Mouse (Mus musculus): Measurements from ENCODE around the gene Lax1. TPM values are rescaled to one million over a fixed set of nuclear protein-coding genes. Genes with fewer than 3 reads are reported as not detected.

Lax1 gene
- polyA plus RNA-seq, 1 experiment from 2014 or later = 0.25 TPM

- 71% methylated on average over 3 of the region's 3 CpGs for WGBS
Observed at GRCm38 (mm10) chr1:133718296-133718695, 28.4 kb upstream of the Lax1 start.

GRCm38 (mm10) chr1:133716464-133716863 lies 26.6 kb upstream of the Lax1 start:
- Histone ChIP-seq H3K9me3 (ENCODE audit: low read depth, low read length) (no peaks in the 10 kb centered on the region), H3K4me3 (ENCODE audit: low read depth, low read length) (no peak overlapping the region), H3K36me3 (ENCODE audit: insufficient read depth) (peaks cover 9% of the 10 kb centered on the region), H3K4me2 (no peak overlapping the region), H3K4me1 (ENCODE audit: insufficient read depth) (no peaks in the 10 kb centered on the region; the same call in 1 of the 2 replicates), H3K27me3 (ENCODE audit: insufficient read depth, low read length) (no peaks in the 10 kb centered on the region), H3K9ac (no peak overlapping the region), H3K27ac (ENCODE audit: low read depth) (no peak overlapping the region)
- DNase-seq (peak; percentile 67), ATAC-seq (ENCODE audit: insufficient read depth) (no peak)
- WGBS = 24% methylated on average over 7 of the region's 7 CpGs
- peak; percentile 70 for TF ChIP-seq CTCF (IDR thresholded peaks at IDR 0.05; ENCODE audit: low read depth)

More at GRCm38 (mm10) chr1:133718296-133718695, 28.4 kb upstream of the Lax1 start:
- no peak for TF ChIP-seq CTCF (IDR thresholded peaks at IDR 0.05; ENCODE audit: low read depth)
- Histone ChIP-seq H3K27me3 (ENCODE audit: insufficient read depth, low read length) (no peaks in the 10 kb centered on the region), H3K4me1 (ENCODE audit: insufficient read depth) (no peaks in the 10 kb centered on the region), H3K4me2 (no peak overlapping the region), H3K4me3 (ENCODE audit: low read depth, low read length) (no peak overlapping the region), H3K36me3 (ENCODE audit: insufficient read depth) (peaks cover 9% of the 10 kb centered on the region), H3K27ac (ENCODE audit: low read depth) (no peak overlapping the region), H3K9ac (no peak overlapping the region), H3K9me3 (ENCODE audit: low read depth, low read length) (no peaks in the 10 kb centered on the region)
- DNase-seq = peak; percentile 15
- no peak for ATAC-seq (ENCODE audit: insufficient read depth)

- WGBS = 45% methylated on average over 1 of the region's 1 CpGs
- H3K4me1 ChIP-seq (ENCODE audit: insufficient read depth) = no peaks in the 10 kb centered on the region; the same call in 1 of the 2 replicates
- no peak for ATAC-seq (ENCODE audit: insufficient read depth)
- no peaks in the 10 kb centered on the region for H3K9me3 ChIP-seq (ENCODE audit: low read depth, low read length)
- no peak overlapping the region for H3K4me2 ChIP-seq
- H3K27me3 ChIP-seq (ENCODE audit: insufficient read depth, low read length) = no peaks in the 10 kb centered on the region
- no peak overlapping the region for H3K27ac ChIP-seq (ENCODE audit: low read depth)
- no peak overlapping the region for H3K4me3 ChIP-seq (ENCODE audit: low read depth, low read length)
- H3K36me3 ChIP-seq (ENCODE audit: insufficient read depth) = peaks cover 9% of the 10 kb centered on the region
- no peak overlapping the region for H3K9ac ChIP-seq
- no peak for TF ChIP-seq CTCF (IDR thresholded peaks at IDR 0.05; ENCODE audit: low read depth)
- peak; percentile 41 for DNase-seq
Observed at GRCm38 (mm10) chr1:133715191-133715590, 25.3 kb upstream of the Lax1 start.

- 45% methylated on average over 2 of the region's 2 CpGs for WGBS
- no peaks in the 10 kb centered on the region for H3K27me3 ChIP-seq (ENCODE audit: insufficient read depth, low read length)
- no peak overlapping the region for H3K4me2 ChIP-seq
- no peak for TF ChIP-seq CTCF (IDR thresholded peaks at IDR 0.05; ENCODE audit: low read depth)
- no peaks in the 10 kb centered on the region for H3K9me3 ChIP-seq (ENCODE audit: low read depth, low read length)
- no peak overlapping the region for H3K9ac ChIP-seq
- no peak overlapping the region for H3K4me3 ChIP-seq (ENCODE audit: low read depth, low read length)
- H3K27ac ChIP-seq (ENCODE audit: low read depth) = 0 out of 2 replicates have a peak overlapping the region, but pooled peaks have one; percentile 19
- DNase-seq (peak; percentile 47), ATAC-seq (ENCODE audit: insufficient read depth) (0 out of 2 replicates have a peak, but pooled peaks have one; percentile 22)
- no peaks in the 10 kb centered on the region; the same call in 1 of the 2 replicates for H3K4me1 ChIP-seq (ENCODE audit: insufficient read depth)
- peaks cover 10% of the 10 kb centered on the region for H3K36me3 ChIP-seq (ENCODE audit: insufficient read depth)
Observed at GRCm38 (mm10) chr1:133713009-133713370, 23.1 kb upstream of the Lax1 start.

DNA sequence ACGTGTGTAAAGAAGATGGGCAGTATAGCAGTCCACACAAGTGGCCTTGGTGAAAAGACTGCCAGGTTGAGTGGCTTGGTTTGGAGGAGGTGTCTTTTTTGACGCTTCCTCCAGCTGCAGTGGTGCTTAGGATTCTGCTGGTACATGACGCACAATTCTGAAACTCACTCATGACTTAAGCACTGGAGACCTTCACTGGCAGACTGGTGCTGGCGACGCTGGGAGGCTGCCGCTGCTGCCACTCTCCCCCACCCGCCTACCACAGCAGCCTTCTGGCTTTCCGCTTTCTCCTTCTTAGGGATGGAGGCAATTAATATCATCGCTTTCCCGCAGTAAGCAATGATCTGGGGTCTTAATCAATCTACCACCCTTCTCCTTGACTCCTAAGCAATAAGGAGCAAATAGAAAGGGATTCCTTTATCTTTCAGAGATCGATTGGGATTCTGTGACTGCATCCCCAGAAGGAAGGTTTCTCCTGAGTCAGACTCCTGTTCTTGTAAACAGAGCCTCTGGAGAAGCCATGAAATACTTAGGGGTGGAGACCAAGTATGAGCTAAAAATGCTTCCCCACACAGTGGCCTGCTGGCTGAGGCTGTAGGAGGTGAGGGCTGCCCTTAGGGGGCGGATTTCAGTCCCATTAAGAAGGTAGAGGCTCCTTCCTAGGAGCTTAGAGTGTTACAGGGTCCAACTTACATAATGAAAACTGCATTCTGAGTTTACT lies 22.5 kb upstream of the Lax1 start:
- ATAC-seq (ENCODE audit: insufficient read depth) (peak; percentile 65; the same call in 1 of the 2 replicates), DNase-seq (peak; percentile 38)
- no peak overlapping the region for H3K4me3 ChIP-seq (ENCODE audit: low read depth, low read length)
- no peak overlapping the region for H3K9ac ChIP-seq
- no peak overlapping the region for H3K4me2 ChIP-seq
- no peaks in the 10 kb centered on the region for H3K27me3 ChIP-seq (ENCODE audit: insufficient read depth, low read length)
- no peaks in the 10 kb centered on the region; the same call in 1 of the 2 replicates for H3K4me1 ChIP-seq (ENCODE audit: insufficient read depth)
- 53% methylated on average over 12 of the region's 12 CpGs for WGBS
- TF ChIP-seq CTCF (IDR thresholded peaks at IDR 0.05; ENCODE audit: low read depth) = peak; percentile 33
- peaks cover 10% of the 10 kb centered on the region for H3K36me3 ChIP-seq (ENCODE audit: insufficient read depth)
- no peaks in the 10 kb centered on the region for H3K9me3 ChIP-seq (ENCODE audit: low read depth, low read length)
- 0 out of 2 replicates have a peak overlapping the region, but pooled peaks have one; percentile 19 for H3K27ac ChIP-seq (ENCODE audit: low read depth)

DNA sequence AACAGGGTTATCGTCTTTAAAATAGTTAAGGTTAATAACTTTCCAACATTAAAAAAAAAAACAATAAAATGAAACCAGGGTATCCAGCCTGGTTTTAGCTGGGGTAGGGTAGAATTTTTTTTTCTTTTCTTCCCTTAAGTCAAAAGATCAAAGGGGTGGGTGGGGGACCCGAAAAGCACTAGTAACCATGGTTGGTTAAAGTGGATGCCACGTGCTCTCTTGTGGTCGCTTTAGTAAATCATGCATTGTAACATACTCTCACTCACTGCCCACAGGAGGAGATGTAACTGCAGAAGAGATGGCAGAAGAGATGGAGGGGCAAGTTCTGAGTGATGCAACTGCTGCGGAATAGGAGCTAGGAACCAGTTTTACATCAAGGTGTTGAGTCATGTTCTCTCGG lies 21.5 kb upstream of the Lax1 start:
- Histone ChIP-seq H3K4me3 (ENCODE audit: low read depth, low read length) (no peak overlapping the region), H3K4me2 (no peak overlapping the region), H3K27me3 (ENCODE audit: insufficient read depth, low read length) (no peaks in the 10 kb centered on the region), H3K9ac (no peak overlapping the region), H3K36me3 (ENCODE audit: insufficient read depth) (peaks cover 13% of the 10 kb centered on the region), H3K27ac (ENCODE audit: low read depth) (no peak overlapping the region), H3K4me1 (ENCODE audit: insufficient read depth) (no peaks in the 10 kb centered on the region; the same call in 1 of the 2 replicates), H3K9me3 (ENCODE audit: low read depth, low read length) (no peaks in the 10 kb centered on the region)
- TF ChIP-seq CTCF (IDR thresholded peaks at IDR 0.05; ENCODE audit: low read depth) = no peak
- ATAC-seq (ENCODE audit: insufficient read depth) = no peak
- DNase-seq = no peak
- 57% methylated on average over 6 of the region's 6 CpGs for WGBS

DNA sequence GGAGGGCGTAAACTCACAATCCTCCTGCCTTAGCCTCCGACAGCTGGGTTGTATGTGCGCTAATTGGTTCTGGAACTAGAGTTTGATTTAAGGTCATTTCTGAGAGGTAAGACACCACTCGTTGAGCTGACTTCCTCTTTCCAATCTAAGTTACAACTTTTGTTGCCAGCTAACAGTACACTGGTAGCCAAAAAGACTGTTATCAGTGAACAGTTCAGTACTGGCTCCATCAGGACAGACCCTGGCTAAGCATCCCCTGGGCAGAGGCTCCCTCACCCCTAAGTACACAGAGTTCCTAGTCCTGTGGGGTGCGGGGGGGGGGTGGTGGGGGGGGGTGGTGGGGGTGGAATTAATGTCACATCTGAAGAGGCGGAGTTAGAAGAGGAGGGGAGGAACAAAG lies 21.0 kb upstream of the Lax1 start:
- H3K36me3 ChIP-seq (ENCODE audit: insufficient read depth) = peaks cover 16% of the 10 kb centered on the region
- H3K9ac ChIP-seq = no peak overlapping the region
- H3K4me1 ChIP-seq (ENCODE audit: insufficient read depth) = no peaks in the 10 kb centered on the region; the same call in 1 of the 2 replicates
- H3K4me3 ChIP-seq (ENCODE audit: low read depth, low read length) = no peak overlapping the region
- WGBS = 62% methylated on average over 6 of the region's 6 CpGs
- H3K27ac ChIP-seq (ENCODE audit: low read depth) = no peak overlapping the region
- ATAC-seq (ENCODE audit: insufficient read depth) (no peak), DNase-seq (no peak)
- H3K9me3 ChIP-seq (ENCODE audit: low read depth, low read length) = no peaks in the 10 kb centered on the region
- no peak overlapping the region for H3K4me2 ChIP-seq
- TF ChIP-seq CTCF (IDR thresholded peaks at IDR 0.05; ENCODE audit: low read depth) = no peak
- no peaks in the 10 kb centered on the region for H3K27me3 ChIP-seq (ENCODE audit: insufficient read depth, low read length)

Data from lung, embryonic 14.5 days (tissue).